Mouse (Mus musculus) MEL-GATA-1-ER (cell line): ENCODE data around the gene Cdh26.

Experiments
- DNase-seq: peaks from one replicate; pipeline ENCODE4 v3.0.0-alpha.2; 2012; ENCODE audit warnings: low read depth; ENCODE audit errors: extremely low read depth

Cdh26 gene

GRCm38 (mm10) chr2:178437311-178437710 lies 7.0 kb downstream of the Cdh26 start:
- DNase-seq: no peak

- DNase-seq: no peak
Measured at GRCm38 (mm10) chr2:178449386-178449785, 19.1 kb downstream of the Cdh26 start.

GRCm38 (mm10) chr2:178450236-178450635 lies 19.9 kb downstream of the Cdh26 start:
- no peak for DNase-seq

GRCm38 (mm10) chr2:178450961-178451360 lies 20.6 kb downstream of the Cdh26 start:
- no peak for DNase-seq

- no peak for DNase-seq
Measured at GRCm38 (mm10) chr2:178454664-178455516, 24.6 kb downstream of the Cdh26 start.

DNA sequence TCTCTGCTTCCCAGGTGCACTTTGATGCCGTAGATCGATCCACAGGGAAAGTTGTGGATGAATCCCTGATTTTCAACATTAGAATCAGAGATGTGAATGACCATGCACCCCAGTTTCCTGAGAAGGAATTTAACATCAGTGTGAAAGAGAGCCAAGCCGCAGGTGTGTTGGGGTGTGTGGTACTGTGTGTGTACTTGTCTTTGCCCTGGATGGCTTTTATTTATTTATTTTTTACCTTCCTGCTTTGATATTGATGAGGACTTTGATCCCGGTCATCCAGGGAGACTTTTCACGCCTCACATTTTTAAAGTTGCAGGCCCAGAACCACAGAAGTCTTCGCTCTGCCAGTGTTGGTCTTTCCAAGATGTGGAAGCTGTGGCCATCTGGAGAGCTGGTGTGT lies 27.1 kb downstream of the Cdh26 start:
- DNase-seq: no peak

DNA sequence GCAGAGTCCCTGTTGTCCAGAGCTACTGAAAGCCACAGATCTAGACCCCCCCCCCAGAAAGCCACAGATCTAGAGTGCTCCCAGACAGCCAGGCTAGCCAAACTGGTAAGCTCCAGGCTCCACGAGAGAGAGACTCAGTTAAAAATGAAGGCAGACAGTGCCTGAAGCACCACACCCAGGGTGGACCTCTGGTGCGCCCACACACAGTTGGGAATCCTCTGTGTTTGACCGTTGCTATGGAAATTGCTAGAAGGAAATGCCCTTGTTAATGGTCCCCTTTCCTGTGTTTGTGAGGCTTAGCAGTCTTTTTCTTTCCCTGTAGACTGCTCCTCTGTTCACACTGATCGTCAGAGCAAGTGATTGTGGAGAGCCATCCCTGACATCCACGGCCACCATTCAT lies 30.0 kb downstream of the Cdh26 start:
- no peak for DNase-seq

GRCm38 (mm10) chr2:178471546-178472480 lies 41.5 kb downstream of the Cdh26 start:
- DNase-seq: no peak

DNA sequence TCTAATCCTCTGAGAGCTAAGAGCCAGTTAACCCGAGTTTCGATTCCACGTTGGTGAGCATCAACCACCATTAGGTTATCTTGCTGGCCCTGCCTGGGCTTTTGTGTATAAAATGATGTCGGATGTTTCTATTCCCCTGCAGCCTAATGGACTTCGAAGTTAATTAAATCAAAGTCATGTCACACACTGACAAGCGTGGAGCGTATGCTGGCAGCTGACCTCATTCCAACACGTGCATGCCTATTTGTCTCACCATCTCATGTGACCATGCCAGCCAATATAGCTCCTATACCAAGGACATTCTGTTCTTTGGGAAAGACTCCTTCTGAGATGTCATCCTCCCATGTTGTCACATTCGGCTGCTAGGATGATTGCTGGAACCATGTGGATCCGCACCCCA lies 43.6 kb downstream of the Cdh26 start:
- DNase-seq: no peak

- no peak for DNase-seq
Measured at GRCm38 (mm10) chr2:178477228-178477627, 46.9 kb downstream of the Cdh26 start.

GRCm38 (mm10) chr2:178479011-178479410 lies 48.7 kb downstream of the Cdh26 start:
- no peak for DNase-seq

GRCm38 (mm10) chr2:178480932-178481331 lies 50.6 kb downstream of the Cdh26 start:
- no peak for DNase-seq

DNA sequence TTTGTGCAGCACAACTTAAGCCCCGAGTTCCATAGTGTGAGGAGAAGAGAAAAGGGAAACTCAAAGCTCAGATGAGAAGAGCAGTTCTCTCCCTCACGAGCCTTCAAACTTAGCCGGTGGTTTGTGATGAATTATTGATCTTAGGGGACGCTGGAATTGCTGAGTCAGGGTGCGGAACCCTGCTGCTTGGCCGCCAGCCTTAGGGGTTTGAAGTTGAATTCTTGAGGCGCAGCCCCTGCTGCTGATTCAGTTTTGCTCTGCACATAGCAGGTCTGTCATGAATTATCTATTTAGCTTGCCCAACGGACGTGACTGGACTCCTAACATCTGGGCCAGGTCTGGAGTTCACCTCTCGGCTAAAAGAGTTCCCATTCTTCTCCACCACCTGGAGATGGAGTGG lies 53.1 kb downstream of the Cdh26 start:
- DNase-seq: no peak

GRCm38 (mm10) chr2:178488276-178488675 lies 57.9 kb downstream of the Cdh26 start:
- no peak for DNase-seq

DNA sequence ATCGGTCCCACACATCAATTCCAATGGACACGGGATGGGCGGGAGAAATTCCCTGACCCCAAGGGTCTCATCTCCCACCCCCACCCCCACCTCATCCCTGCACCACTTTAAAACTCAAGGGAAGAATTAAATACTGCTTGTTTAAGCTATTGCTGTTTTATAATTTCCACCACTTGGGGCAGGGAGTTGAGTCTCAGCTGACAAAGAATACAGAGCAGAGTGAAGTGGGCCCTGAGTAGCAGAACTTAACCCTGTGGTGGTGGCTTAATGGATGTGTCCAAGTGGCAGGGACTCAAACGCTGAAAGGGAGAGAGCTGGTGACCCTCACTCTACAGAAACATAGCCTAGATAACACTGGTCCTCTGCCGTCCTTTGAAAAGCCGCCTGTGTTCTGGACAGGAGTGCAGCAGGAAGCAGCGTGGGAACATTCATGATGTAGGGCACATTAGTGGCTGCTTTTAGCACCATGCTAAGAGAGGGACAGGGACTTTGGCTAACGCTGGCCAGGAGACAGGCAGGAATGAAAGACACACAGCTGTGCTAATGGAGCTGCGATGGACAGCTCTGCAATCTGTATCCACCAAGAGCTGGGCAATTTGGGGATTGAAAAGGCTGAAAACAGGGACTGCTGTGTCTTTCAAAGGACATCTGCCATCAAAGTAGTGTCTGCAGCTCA lies 60.1 kb downstream of the Cdh26 start:
- no peak for DNase-seq

GRCm38 (mm10) chr2:178494066-178494465 lies 63.7 kb downstream of the Cdh26 start:
- DNase-seq: no peak

- DNase-seq: no peak
Measured at GRCm38 (mm10) chr2:178495816-178496215, 65.5 kb downstream of the Cdh26 start.

- no peak for DNase-seq
Measured at GRCm38 (mm10) chr2:178497900-178498299, 67.6 kb downstream of the Cdh26 start.

DNA sequence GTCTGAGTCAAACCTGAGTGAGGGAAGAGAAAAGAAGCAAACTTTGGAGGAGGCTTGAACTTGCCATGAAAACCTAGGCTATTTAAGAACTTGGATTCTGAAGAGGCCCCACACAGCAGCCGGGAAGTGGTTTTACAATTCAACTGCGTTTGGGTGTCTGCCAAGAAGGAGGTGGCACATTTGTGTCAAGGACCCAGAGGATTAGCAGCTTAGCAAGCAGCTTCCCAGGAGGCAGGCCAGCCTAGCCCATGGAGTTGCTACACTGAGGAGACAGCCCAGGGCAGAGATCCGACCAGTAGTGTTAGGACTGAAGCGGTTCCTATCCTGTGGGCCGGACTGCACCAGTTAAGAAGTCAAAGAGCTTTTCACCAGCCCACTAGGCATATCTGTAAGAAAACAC lies 68.1 kb downstream of the Cdh26 start:
- no peak for DNase-seq

DNA sequence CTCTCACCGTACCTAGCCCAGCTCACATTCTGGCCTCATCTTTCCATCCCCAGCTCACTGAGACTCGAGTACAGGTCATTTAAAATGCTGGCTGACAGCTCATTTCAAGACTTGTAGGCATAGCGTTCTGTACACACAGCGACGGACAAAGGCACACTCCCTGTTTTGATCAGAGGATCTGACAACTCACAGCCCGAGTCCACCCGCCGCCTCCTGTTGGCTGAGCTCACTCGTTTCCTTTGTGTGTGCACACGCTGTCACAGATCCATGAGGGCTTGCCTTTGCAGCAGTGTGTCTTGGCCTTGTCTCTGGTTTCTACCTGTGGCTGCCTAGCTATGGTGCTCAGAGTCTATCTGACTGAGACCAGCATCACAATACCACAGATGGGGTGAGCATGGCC lies 72.1 kb downstream of the Cdh26 start:
- no peak for DNase-seq

DNA sequence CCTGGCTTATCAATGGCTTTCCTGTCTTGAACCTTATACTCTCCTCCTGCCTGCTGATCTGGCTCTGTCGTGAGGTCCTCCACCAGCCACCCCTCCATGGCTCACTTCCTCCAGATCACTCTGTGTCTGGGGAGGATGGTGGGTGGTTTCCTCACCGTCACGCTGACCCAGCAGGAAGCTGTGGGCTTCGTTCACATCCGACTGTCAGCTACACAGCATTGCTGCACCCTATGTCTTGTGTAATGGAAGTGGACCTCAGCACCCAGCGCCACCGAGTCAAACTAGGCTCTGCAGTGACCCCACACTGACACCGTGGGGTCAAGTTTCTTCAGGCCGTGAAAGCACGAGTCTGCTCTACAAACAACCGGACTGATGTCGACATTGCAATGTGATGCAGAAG lies 75.7 kb downstream of the Cdh26 start:
- no peak for DNase-seq
